Mouse (Mus musculus) hindlimb bud, embryonic 11.5 days (tissue): ENCODE data around the gene Pvalb.
A peak's percentile ranks its signal among the peaks of the same experiment; 100 is the strongest.

Experiments used
- DNase-seq: peaks from one replicate; pipeline ENCODE4 v3.0.0-alpha.2; 2012; ENCODE audit warnings: low read depth, low spot score; ENCODE audit errors: extremely low spot score

The Pvalb gene

GRCm38 (mm10) chr15:78206312-78206711 lies at the start of gene Pvalb:
Gene Pvalb, minus strand, starts transcription at chr15:78206400.
- DNase-seq: no peak

GRCm38 (mm10) chr15:78254751-78255150 lies 48.6 kb upstream of the Pvalb start:
- peak; percentile 35 for DNase-seq

- no peak for DNase-seq
These were observed 42.2 kb upstream of the Pvalb start for GRCm38 (mm10) chr15:78248410-78248809.

- DNase-seq: no peak
These were observed 41.5 kb upstream of the Pvalb start for GRCm38 (mm10) chr15:78247659-78248058.

GRCm38 (mm10) chr15:78246143-78247116 lies 40.2 kb upstream of the Pvalb start:
- no peak for DNase-seq

GRCm38 (mm10) chr15:78244695-78245492 lies 38.7 kb upstream of the Pvalb start, which contains the start of gene Ncf4:
Gene Ncf4, plus strand, starts transcription at chr15:78244801.
- DNase-seq: no peak

- DNase-seq: no peak
These were observed 37.6 kb upstream of the Pvalb start for GRCm38 (mm10) chr15:78243774-78244173.

- no peak for DNase-seq
These were observed 36.9 kb upstream of the Pvalb start for GRCm38 (mm10) chr15:78243061-78243460.

GRCm38 (mm10) chr15:78241335-78241734 lies 35.1 kb upstream of the Pvalb start:
- no peak for DNase-seq

- DNase-seq: no peak
These were observed 33.9 kb upstream of the Pvalb start for GRCm38 (mm10) chr15:78239956-78240617.

GRCm38 (mm10) chr15:78239453-78239852 lies 33.3 kb upstream of the Pvalb start:
- peak; percentile 50 for DNase-seq

GRCm38 (mm10) chr15:78234823-78235509 lies 28.8 kb upstream of the Pvalb start:
- DNase-seq: no peak

GRCm38 (mm10) chr15:78231346-78232331 lies 25.4 kb upstream of the Pvalb start:
- no peak for DNase-seq

GRCm38 (mm10) chr15:78227816-78228215 lies 21.6 kb upstream of the Pvalb start:
- no peak for DNase-seq

- DNase-seq: no peak
These were observed 9.1 kb upstream of the Pvalb start for GRCm38 (mm10) chr15:78215269-78215668.

GRCm38 (mm10) chr15:78211367-78211766 lies 5.2 kb upstream of the Pvalb start:
- DNase-seq: no peak

- no peak for DNase-seq
These were observed 4.0 kb upstream of the Pvalb start for GRCm38 (mm10) chr15:78210203-78210602.

- DNase-seq: no peak
These were observed 1.0 kb downstream of the Pvalb start for GRCm38 (mm10) chr15:78205192-78205591.
